Mouse (Mus musculus) mature B cell (primary cell): ENCODE results near the gene Dlx5.

Experiments used
- in situ Hi-C: fragments of 300-500 bp; cut with MboI; formaldehyde crosslinking; loops from 2 replicates; pipeline ENCODE4 v1.14.3; 2019

Gene Dlx5

DNA sequence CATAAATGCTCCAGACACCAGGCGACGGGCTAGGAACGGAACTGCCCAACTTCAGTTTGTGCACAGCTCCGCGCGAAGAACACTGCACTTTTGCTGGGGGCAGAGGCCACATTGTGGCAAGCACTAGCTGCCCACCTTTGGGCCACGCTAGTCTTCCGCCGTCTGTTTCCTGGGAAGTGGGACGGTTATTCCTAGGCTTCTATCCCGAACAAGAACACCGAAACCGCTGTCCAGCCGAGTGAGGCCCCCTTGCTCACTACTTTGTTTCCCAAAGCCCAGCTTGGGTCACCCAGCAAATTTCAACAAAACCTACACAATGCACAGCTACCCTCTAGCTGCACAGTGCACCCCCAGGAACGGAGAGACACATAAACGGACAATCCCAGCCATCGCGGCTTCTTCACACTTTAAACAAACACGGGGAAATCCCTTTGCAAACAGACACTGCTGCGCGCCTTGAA lies 21.9 kb downstream of the Dlx5 start:
- in situ Hi-C loops, result no loop called here

DNA sequence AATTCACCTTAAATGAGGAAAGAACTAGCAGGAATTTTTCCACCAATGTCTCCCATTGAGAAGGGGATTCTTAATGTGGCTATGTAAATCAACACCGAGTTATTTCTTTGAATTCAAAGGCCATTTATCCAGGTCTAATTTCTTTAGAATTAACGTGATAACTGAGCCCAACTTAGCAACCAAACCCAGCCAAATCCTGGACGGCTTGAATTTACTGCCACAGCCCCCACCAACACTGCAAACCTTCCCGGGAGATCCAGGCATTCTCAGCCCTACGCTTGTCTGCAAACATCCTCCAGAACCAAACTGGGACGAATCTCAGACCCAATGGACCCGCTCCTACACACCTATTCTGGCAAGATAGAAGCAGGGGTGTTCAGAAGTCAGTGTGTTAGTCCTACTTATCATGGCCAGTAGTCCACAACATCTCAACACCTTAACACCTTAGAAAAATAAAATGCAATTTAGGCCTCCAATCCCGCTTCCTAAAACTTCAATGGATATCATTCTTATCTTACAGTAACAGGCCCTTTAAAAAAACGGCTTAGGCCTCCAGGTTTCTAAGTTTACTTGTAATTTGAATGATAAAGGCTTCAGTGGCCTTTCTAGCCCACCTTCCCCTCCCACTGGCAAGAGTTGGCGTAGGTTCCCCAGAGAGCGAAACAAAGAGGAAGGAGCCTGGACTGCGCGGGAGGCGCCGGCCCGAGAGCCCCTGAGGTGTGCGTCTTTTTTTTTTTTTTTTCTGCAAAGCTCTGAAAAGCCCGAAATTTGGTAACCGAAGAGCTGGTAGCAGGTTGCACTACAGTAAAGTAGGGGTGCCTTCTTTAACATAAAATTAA lies 22.6 kb downstream of the Dlx5 start:
- in situ Hi-C loops, result no loop called here

DNA sequence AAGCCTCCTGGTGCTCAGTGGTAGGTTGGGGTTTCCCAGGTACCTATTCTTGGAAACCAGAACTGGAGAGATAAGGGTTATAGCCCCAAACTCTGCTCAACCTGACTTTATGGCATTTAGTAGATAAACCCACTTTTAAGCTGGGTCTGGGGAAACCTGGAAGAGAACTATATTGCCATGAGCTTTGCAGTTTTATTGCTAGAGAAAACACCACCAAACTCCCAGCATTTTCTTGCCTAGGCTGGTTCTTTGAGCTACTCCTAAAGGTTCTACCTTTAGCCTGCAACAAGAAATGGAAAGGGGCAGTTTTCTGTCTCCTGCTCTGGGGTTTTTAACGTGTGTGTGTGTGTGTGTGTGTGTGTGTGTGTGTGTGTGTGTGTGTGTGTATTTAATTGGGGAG lies 23.3 kb downstream of the Dlx5 start:
- in situ Hi-C loops, result no loop called here

DNA sequence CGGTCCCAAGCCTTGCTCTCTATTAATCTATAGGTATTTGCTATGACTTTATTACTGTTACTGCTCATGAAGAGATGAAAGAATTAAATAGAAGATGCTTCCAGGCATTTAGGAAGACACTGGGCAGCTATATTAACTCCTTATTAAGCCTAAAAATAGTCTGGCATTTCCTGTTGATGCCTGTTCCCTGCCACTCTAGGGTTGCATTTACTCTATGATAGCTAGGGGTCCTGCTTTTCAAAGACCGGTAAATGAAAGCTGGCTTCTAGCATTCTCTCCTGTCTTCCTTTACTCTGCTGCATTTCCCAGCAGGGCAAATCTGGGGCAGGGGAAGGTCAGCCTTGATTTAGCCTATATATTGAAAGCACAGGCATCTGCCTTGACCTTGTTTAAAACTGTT lies 24.1 kb downstream of the Dlx5 start:
- in situ Hi-C loops, result no loop called here

DNA sequence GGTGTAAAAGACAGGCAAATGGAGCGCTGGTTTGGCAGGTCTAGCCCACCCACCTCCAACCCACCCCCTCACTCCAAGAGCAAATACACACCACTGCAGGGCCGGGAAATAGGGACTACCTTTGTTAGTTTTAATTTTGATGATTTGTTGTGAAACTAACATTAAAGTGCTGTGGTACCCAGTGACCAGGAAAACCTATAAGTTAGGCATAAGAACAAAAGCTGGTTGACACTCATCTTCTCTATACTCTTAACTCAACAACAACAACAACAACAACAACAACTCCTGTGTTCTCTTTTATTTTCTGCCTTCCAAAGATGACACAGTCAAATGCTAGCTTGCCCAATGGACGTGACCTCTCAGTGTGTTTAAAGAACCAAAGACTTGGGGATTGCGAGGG lies 25.0 kb downstream of the Dlx5 start:
- in situ Hi-C loops, result no loop called here

DNA sequence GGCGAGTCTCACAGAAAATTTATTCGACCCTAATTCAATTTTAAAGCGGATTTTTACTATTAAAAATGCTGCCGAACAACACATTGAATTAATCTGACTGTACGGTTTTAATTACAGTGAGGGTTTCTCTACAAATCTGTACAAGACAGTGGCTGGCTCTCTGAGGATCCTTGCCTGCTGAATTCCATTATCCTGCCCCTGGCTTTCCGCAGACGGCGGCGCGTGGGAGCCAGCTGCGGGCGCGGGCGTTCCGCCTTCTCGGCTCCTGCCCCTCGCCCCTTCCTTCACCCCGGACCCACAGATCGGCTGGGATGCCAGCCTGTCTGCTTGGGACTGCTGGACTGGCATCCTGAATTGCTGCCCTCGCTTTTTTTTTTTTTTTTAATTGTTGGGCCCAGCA lies 25.6 kb downstream of the Dlx5 start:
- in situ Hi-C loops, result no loop called here

DNA sequence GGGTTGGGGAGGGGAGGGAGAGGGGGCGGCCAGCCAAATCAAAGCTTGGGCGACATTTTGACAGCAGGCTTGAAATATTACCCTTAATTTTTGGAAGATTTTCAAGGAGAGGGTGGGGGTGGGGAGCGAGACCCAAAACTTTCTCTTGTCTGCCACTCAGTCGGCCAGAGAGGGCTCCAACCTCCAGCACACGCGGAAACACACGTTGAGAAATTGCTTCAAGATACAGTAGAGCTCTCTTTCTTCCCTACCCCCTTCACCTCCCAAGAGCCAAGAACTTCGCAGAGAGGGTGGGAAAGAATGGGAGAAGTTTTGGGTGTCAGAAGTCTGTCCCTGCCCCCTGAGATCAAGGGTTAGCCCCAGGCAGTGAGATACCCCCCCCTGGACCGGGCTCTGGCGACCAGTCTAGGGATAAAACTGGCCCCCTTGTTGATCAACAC lies 26.1 kb downstream of the Dlx5 start:
- in situ Hi-C loops, result no loop called here

DNA sequence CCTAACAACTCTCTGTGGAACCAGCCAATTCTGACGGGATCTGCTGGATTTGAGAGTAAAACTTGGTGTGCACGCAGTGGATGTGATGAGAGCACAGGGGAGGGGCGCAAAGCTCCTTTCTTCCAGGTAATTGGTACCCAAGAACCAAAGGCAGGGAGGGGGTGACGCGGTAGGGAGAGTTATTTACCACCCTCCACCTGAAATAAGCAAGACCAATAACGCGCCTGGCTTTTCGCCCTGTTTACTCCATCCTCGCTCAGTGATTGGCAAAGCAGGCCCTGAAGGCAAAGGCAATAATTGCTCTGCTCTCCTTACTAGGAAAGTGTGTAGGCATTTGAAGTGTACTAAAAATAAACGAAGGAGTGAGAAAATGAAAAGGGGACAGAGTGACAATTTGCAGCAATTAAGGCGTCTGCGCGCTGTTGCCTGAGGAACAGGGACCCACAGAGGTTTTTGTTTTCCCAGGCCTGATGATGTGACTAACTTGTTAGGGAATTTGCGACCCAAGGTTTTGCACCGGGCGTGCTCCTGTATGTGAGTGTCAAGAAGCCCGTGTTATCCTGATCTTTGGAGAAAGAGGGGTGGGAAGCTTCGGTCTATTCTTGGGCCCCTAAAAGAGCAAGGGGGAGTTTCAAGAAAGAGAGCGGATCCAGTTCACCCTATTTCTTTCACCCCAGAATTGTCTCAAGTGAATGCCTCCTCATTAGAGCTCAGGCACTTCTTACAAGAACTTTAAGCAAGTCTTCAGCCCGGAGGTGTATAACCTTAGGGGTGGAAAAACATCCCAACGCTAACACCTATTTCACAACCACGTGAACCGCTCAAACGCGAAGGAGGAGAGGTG lies 26.8 kb downstream of the Dlx5 start:
- in situ Hi-C loops, result no loop called here

DNA sequence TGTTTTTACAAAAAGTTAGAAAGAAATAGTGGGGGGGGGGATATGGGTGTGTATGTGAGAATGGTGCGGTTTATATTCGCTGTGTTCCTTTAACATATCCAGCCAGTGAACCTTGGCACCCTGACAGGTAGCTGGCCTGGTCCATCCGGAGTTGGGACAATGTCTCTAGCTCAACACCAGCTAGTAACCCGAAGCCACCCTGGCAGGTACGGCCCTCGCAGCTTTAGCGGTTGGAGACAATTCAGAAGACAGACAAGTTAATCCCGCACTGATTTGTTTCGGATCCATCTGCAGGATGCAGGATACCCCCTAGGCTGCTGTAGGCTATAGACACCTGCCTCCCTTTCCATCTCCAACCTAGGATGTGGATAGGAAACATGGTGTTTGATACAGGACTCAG lies 27.7 kb downstream of the Dlx5 start:
- in situ Hi-C loops, result no loop called here

DNA sequence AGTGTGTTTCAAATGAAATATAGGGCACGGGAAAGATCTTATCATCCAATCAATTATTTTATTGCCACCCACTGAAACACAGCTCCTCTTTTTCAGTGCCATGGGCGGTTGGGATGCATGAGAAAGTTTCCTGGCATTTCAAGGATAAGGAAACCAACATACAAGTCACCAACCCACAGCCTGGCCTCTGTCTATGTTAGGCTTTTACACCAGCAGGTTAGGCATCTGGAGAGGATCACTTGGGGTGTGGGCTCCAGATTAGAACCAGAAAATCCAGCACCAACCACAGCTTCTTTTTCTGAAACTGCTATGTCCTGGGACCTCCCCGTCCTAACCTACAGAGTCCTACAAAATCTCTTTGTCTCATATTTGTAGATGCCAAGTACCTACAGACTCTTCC lies 28.9 kb downstream of the Dlx5 start:
- in situ Hi-C loops, result no loop called here

DNA sequence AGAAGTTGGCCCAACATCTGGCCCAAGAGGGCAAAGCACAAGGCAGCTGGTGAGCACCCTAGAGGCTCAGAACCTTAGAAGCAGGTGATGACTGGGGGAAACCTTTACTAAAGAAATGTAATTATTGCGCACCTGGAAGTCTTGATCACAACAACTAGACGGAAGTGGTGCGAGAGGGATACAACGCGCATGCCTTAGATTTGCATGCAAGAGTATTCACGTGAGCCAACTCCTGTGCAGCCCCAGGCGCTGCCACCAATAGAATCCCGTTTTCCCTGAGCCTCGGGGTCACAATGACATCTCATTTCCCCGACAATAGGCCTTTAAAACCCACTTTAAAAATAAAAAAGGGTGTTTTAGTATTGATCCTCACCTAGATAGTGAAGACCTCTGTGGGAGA lies 30.7 kb downstream of the Dlx5 start:
- in situ Hi-C loops, result no loop called here

DNA sequence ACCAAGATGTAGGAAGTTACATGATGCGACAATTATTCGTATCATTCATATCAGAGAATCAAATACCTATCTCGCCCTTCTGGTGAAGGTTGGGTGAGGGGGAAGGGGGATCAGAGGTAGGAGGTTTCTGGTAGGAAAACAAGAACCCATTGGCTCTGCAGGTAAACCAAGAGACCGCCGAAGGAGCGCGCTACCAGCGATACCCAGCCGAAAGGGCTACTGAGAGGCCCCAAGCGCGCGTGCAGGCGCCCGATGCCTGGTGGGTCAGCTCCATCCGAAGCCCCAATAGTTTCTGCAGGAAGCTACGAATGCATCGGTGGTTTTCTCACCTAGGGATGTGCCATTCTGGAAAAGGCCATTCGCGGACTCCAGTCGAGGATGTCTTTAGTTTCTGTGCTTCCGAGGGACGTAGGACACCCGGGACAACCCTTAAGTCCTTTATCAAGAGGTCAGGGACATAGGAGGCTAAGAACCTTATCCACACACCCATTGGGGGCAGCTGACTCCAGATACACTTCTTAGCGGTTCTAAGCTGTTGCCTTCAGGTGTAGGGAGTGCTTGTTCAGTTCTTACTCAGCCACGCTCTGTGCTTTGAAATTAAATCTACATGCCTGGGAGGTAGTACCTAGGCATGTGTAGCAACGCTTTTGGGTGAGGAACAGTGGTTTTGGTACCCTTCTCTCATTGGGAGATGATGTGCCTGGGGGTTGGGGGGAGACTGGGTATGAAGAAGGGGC lies 31.4 kb downstream of the Dlx5 start:
- in situ Hi-C loops, result no loop called here

DNA sequence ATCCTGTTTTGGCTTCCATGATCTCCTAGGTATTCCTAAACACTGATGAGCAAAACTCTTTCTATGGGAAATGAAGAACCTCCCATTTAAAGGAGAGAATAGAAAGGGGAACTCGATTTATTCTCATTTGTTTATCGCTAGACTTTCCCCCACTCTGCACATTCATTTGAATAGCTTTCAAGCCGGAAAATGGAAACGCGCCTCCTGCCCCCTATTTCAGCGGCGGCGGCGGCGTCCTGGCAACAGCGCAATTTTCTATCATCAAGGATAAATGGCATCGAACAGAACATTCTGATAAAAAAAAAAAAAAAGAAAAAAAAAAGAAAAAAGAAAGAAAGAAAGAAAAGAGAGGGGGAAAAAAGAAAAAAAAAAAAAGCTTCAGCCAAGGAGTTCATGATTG lies 32.1 kb downstream of the Dlx5 start:
- in situ Hi-C loops, result no loop called here

DNA sequence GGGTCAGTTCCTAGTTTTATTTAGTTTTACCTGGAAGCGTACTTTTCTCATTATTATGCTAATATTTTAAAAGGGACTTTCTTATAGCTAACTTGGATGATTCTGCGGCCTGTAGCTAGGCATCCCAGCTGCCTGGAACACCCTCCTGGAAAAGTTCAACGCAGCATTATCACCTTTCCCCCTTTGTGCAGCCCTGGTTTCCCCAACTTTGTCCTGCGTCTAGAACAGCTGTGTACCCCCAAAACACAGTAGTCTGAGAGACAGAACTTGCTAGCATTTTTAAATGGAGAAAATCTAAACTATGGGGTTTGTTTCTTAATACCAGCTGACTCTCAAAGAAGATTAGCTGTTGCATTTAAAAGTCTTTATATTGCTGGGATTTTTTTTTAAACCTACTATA lies 33.3 kb downstream of the Dlx5 start:
- in situ Hi-C loops, result no loop called here

DNA sequence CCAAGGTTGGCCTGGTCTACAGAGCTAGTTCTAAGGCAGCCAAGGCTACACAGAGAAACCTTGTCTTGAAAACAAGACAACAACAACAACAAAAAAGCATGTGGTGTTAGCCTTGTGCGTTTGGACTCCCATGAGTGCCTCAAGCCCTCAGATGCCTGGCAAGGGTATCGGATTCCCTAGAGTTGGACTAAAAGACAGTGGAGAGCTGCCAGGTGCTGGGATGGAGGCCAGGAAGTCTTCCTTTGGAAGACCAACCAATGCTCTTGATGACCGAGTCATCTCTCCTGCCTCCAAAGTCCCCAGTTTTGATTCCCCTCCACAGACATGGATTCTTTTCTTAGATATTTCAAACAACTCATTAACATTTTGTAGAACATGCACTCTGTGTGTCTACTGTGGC lies 48.6 kb downstream of the Dlx5 start:
- in situ Hi-C loops, result no loop called here

DNA sequence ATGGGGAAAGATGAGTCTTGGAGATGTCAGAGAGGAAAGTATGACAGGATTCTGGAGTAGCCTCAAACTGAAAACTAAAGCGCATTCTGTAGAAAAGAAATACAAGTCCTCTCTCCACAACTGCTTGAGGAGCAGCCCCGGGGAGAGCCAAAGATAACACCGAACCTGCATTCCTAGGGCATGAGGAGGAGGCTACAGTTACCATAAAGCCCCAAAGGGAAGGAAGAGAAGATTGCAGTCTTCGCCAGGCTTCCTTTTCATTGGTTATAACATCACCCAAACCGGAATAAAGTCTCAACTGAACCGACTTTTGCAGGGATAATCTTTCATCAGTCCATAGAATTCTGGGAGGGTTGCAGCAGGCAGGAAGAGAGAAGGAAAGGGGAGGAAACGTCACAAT lies 51.4 kb downstream of the Dlx5 start:
- in situ Hi-C loops, result no loop called here
